9 mouse cellular contexts compared by ENCODE assay signal in the genomic region with DNA sequence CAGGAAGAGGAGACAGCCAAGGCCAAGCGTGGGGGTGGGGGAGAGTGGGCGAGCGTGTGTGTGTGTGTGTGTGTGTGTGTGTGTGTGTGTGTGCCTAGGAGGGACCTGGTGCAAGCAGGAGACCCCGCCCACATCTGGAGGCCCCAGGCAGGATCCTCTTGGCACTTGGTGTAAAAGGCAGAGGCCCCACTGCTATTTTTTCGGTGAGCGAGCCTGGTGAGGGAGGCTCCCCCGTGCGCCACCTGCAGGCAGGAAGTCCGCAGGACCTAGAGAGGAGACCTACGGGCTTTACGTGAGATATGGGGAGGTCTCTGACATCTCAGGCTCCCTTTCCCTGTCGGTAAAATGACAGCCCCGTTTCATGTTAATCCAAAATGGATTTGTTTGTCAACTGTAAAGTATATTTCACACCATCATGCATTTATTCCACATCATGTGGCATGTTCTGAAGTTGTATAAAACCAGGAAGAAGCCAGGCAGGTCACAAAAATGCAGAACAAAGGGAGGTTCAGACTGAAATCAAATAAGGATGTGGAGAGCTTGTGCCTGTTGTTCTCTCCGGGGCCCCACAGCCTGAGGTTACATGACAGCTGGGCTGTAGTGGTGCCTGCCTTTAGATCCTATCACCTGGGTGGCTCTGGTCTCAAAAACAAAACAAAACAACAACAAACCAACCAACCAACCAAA.
A peak's percentile ranks its signal among the peaks of the same experiment; 100 is the strongest.
DNase-seq lines count a peak whose midpoint lies in the region; ATAC-seq lines count a peak whose summit lies in the region.
"Had no signal": no experiment of that assay in that cellular context is flagged by ENCODE, and none has a peak within 500 bp of the region (broad histone marks: within the 10 kb centered on the region; RNA-seq: fewer than 3 reads in every experiment).

No protein-coding gene starts in this region.

- no peaks in the 10 kb centered on the region for H3K36me3 ChIP-seq in forebrain, embryonic 13.5 days (ENCODE audit: poor library complexity, severe bottlenecking)

- ATAC-seq in forebrain, embryonic 13.5 days: peak; percentile 58

- no peak overlapping the region; the same call in 1 of the 2 replicates for H3K27ac ChIP-seq in forebrain, embryonic 13.5 days
- H3K27ac ChIP-seq: macrophage had no signal

- peak overlapping the region; percentile 19 for H3K4me2 ChIP-seq in forebrain, embryonic 13.5 days

- DNase-seq in MEL-GATA-1-ER (ENCODE audit: extremely low read depth, low read depth): peak; percentile 83
- DNase-seq in cerebellum, adult 11 months: peak; percentile 14
- DNase-seq in heart, postnatal 25 days (ENCODE audit: low spot score): peak; percentile 25
- DNase-seq in kidney, postnatal 4 days: peak; percentile 82 to 86
- DNase-seq in lung, postnatal 14 days: peak; percentile 75
- DNase-seq in ovary, postnatal 36 days (ENCODE audit: low spot score): peak; percentile 75
- DNase-seq in thymus, postnatal 36 days: peak; percentile 86 to 87

- intact Hi-C loops in heart, postnatal 25 days (cut with DNase I): loop anchor here (5.0 to 10.0 kb wide), 3 partner anchors 1037 to 1742 kb away; no protein-coding TSS in a partner anchor

- WGBS in forebrain, embryonic 13.5 days: 15% methylated on average over 14 of the region's 14 CpGs

- peaks cover 13% of the 10 kb centered on the region; the same call in 1 of the 2 replicates for H3K4me1 ChIP-seq in forebrain, embryonic 13.5 days

- no peaks in the 10 kb centered on the region for H3K9me3 ChIP-seq in forebrain, embryonic 13.5 days (replicated peaks)

- no peaks in the 10 kb centered on the region for H3K27me3 ChIP-seq in forebrain, embryonic 13.5 days

- no peak overlapping the region for H3K9ac ChIP-seq in forebrain, embryonic 13.5 days

- H3K4me3 ChIP-seq in forebrain, embryonic 13.5 days: no peak overlapping the region

Comparison
In these comparisons a context has a peak if more than half of its experiments do, and no peak if none do; other contexts are left out.
1. DNase-seq: peak in every context shown above with its lines; median percentile 86 in thymus, postnatal 36 days; 84 in kidney, postnatal 4 days; 83 in MEL-GATA-1-ER; 75 in lung, postnatal 14 days; 75 in ovary, postnatal 36 days; 25 in heart, postnatal 25 days; 14 in cerebellum, adult 11 months.